Mouse (Mus musculus) CH12.LX (cell line): ENCODE measurements around the gene Sdr9c7.

ENCODE experiments used
- CTCF ChIP-seq, 2 experiments: IDR thresholded peaks in 1 of 2; conservative IDR thresholded peaks in 1 of 2; 2 replicates each; pipeline ENCODE4 v1.5.1; 2011 to 2012; ENCODE audit warnings: low read depth in 2 of 2, low read length in 2 of 2, improper control_type of control experiment in 1 of 2, inconsistent platforms in 1 of 2, mild to moderate bottlenecking in 1 of 2, moderate library complexity in 1 of 2
- ELF1 ChIP-seq: IDR thresholded peaks from 2 replicates; pipeline ENCODE4 v1.6.1; 2014; ENCODE audit warnings: low read depth, mild to moderate bottlenecking, inconsistent platforms, low read length, improper control_type of control experiment
- EP300 ChIP-seq: IDR thresholded peaks from 2 replicates; pipeline ENCODE4 v1.6.1; 2011; ENCODE audit warnings: low read length, improper control_type of control experiment
- MEF2A ChIP-seq: IDR thresholded peaks from 2 replicates; pipeline ENCODE4 v1.6.1; 2014; ENCODE audit warnings: low read depth, mild to moderate bottlenecking, inconsistent platforms, low read length, improper control_type of control experiment, borderline replicate concordance
- POLR2A ChIP-seq: IDR thresholded peaks from 2 replicates; pipeline ENCODE4 v1.6.1; 2011; ENCODE audit warnings: low read depth, mild to moderate bottlenecking, improper control_type of control experiment, low read length
- RAD21 ChIP-seq: IDR thresholded peaks from 2 replicates; pipeline ENCODE4 v1.6.1; 2011; ENCODE audit warnings: low read depth, mild to moderate bottlenecking, low read length, improper control_type of control experiment, moderate library complexity
- ZC3H11A ChIP-seq: IDR thresholded peaks from 2 replicates; pipeline ENCODE4 v1.6.1; 2012; ENCODE audit warnings: low read depth, mild to moderate bottlenecking, inconsistent platforms, low read length, improper control_type of control experiment
- ZMIZ1 ChIP-seq: IDR thresholded peaks from 2 replicates; pipeline ENCODE4 v1.6.1; 2012; ENCODE audit warnings: low read depth, mild to moderate bottlenecking, inconsistent platforms, low read length, improper control_type of control experiment

GRCm38 (mm10) chr10:127927737-127928136 lies 29.4 kb downstream of the Sdr9c7 start:
- TF ChIP-seq RAD21 (no peak), POLR2A (no peak), ZMIZ1 (no peak), CTCF (conservative IDR thresholded peaks at IDR 0.05 in 1 of 2, IDR thresholded peaks at IDR 0.05 in 1 of 2; ENCODE audit: low read depth in 2 of 2, low read length in 2 of 2) (no peak), MEF2A (no peak), ZC3H11A (no peak), ELF1 (no peak), EP300 (no peak)
